Mouse (Mus musculus) embryonic fibroblast, embryonic 13.5 days (primary cell): Measurements from ENCODE around the gene Pacs2.

Experiments
- CTCF ChIP-seq: IDR thresholded peaks from 2 replicates; pipeline ENCODE4 v1.5.1; 2011; ENCODE audit warnings: mild to moderate bottlenecking, control low read depth, low read length, moderate library complexity, borderline replicate concordance; ENCODE audit not compliant: insufficient read depth
- POLR2A ChIP-seq: IDR thresholded peaks from 2 replicates; pipeline ENCODE4 v1.6.1; 2011; ENCODE audit warnings: low read depth, mild to moderate bottlenecking, control low read depth, low read length, moderate library complexity

DNA sequence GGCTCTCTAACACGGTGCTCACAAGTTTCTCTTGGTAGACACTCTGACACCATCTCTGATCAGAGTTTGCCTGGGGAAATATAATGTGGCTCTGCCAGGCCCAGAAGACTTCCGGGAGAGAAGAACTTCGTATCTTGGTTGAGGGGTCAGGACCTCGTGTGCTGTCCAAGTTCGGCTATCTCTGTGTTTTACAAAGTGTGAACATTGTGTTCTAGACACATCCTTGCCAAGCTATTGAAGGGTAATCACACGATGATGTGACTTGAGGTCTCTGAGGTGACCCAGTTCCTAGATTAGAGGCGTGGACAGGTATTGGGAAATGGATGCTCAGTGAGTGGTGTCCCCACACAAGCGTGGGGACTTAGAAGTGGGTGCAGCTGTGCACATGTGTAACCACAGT, 41.8 kb downstream of the Pacs2 start:
- no peak for TF ChIP-seq CTCF
- no peak for TF ChIP-seq POLR2A
